In the genomic region with DNA sequence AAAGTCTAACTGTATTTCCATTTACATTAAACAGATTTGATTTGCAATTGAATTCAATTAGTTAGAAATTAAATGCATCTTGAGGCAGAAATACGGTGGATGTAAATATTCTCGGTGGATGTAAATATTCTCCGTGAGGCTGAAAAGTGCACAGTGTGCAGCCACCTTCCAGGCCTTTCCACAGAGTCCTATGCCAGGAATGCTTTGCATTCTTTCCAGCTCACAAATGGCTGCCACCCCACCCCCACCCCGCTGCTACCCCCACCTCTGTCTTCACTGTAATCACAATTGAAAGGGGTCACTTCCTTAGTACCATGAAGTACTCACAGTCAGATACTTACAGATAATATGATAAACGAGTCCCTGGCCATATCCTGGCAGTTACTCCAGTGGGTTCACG, we compare ENCODE assay signal across 19 mouse cellular contexts.
DNase-seq lines count a peak whose midpoint lies in the region; ATAC-seq and TF ChIP-seq lines count a peak whose summit lies in the region.
"Had no signal": no experiment of that assay in that cellular context is flagged by ENCODE, and none has a peak within 500 bp of the region (broad histone marks: within the 10 kb centered on the region; RNA-seq: fewer than 3 reads in every experiment).

No protein-coding gene starts in this region.

- H3K79me2 ChIP-seq in heart, adult 2 months (replicated peaks; ENCODE audit: control insufficient read depth, insufficient read depth, low read length) = no peaks in the 10 kb centered on the region

- TF ChIP-seq CTCF in heart, adult 2 months (IDR thresholded peaks at IDR 0.05) = no peak
- TF ChIP-seq CTCF in lung, embryonic 14.5 days (IDR thresholded peaks at IDR 0.05; ENCODE audit: low read depth) = no peak

- TF ChIP-seq POLR2A in heart, adult 2 months (IDR thresholded peaks at IDR 0.05; ENCODE audit: insufficient read depth, low read depth, low read length) = no peak

- no peaks in the 10 kb centered on the region for H3K27me3 ChIP-seq in heart, embryonic 10.5 days (ENCODE audit: insufficient read depth, poor library complexity, severe bottlenecking)
- H3K27me3 ChIP-seq in heart, embryonic 14.5 days (ENCODE audit: control insufficient read depth, insufficient read depth, low read length) = no peaks in the 10 kb centered on the region
- no peaks in the 10 kb centered on the region for H3K27me3 ChIP-seq in heart, adult 2 months (ENCODE audit: control insufficient read depth, insufficient read depth, low read length)
- no peaks in the 10 kb centered on the region for H3K27me3 ChIP-seq in lung, embryonic 14.5 days (ENCODE audit: insufficient read depth, low read length)
- H3K27me3 ChIP-seq in forebrain, embryonic 11.5 days (ENCODE audit: control insufficient read depth, insufficient read depth, low read length) = no peaks in the 10 kb centered on the region
- H3K27me3 ChIP-seq: intestine, embryonic 15.5 days had no signal

- H3K4me1 ChIP-seq in heart, embryonic 10.5 days = peaks cover 27% of the 10 kb centered on the region
- H3K4me1 ChIP-seq in heart, embryonic 14.5 days (ENCODE audit: control insufficient read depth in 2 of 2, insufficient read depth in 2 of 2, low read length in 2 of 2) = peaks cover 6 to 22% of the 10 kb centered on the region in 2 experiments
- no peaks in the 10 kb centered on the region for H3K4me1 ChIP-seq in heart, adult 2 months (ENCODE audit: control insufficient read depth, insufficient read depth, low read length)
- no peaks in the 10 kb centered on the region for H3K4me1 ChIP-seq in lung, embryonic 14.5 days (ENCODE audit: insufficient read depth)
- no peaks in the 10 kb centered on the region for H3K4me1 ChIP-seq in forebrain, embryonic 11.5 days (replicated peaks; ENCODE audit: control insufficient read depth, insufficient read depth, low read length)
- H3K4me1 ChIP-seq: intestine, embryonic 15.5 days had no signal

- intact Hi-C loops in heart, postnatal 36 days (cut with DNase I) = no loop called here
- intact Hi-C loops in heart, adult 2 months (cut with DNase I) = no loop called here

- no peak for ATAC-seq in heart, embryonic 14.5 days (ENCODE audit: insufficient number of reproducible peaks, insufficient read depth, low FRiP score, low read depth)
- ATAC-seq in lung, embryonic 14.5 days (ENCODE audit: insufficient read depth) = no peak
- ATAC-seq in forebrain, embryonic 11.5 days (replicated peaks; ENCODE audit: low FRiP score) = no peak
- ATAC-seq: forebrain, embryonic 14.5 days; intestine, embryonic 15.5 days had no signal

- no peak overlapping the region for H3K4me3 ChIP-seq in heart, embryonic 10.5 days
- no peak overlapping the region for H3K4me3 ChIP-seq in heart, embryonic 14.5 days (ENCODE audit: control insufficient read depth in 1 of 2, insufficient read depth in 1 of 2, low read depth in 1 of 2, low read length in 2 of 2)
- no peak overlapping the region for H3K4me3 ChIP-seq in heart, adult 2 months
- H3K4me3 ChIP-seq in lung, embryonic 14.5 days (ENCODE audit: low read depth, low read length) = no peak overlapping the region
- no peak overlapping the region for H3K4me3 ChIP-seq in forebrain, embryonic 11.5 days (ENCODE audit: low read depth, low read length)
- H3K4me3 ChIP-seq: gastrocnemius, adult 2 months; hindbrain, embryonic 10.5 days; intestine, embryonic 15.5 days had no signal

- H3K36me3 ChIP-seq in heart, embryonic 10.5 days = no peaks in the 10 kb centered on the region
- H3K36me3 ChIP-seq in heart, embryonic 14.5 days (ENCODE audit: control insufficient read depth, insufficient read depth, low read length) = no peaks in the 10 kb centered on the region
- no peaks in the 10 kb centered on the region for H3K36me3 ChIP-seq in heart, adult 2 months (ENCODE audit: control insufficient read depth, insufficient read depth, low read length)
- H3K36me3 ChIP-seq in lung, embryonic 14.5 days (ENCODE audit: insufficient read depth) = no peaks in the 10 kb centered on the region
- H3K36me3 ChIP-seq in forebrain, embryonic 11.5 days (ENCODE audit: control insufficient read depth, insufficient read depth, low read length) = no peaks in the 10 kb centered on the region
- H3K36me3 ChIP-seq: hindbrain, embryonic 10.5 days; intestine, embryonic 15.5 days had no signal

- no peak overlapping the region for H3K9ac ChIP-seq in heart, embryonic 14.5 days (ENCODE audit: low read length)
- H3K9ac ChIP-seq in heart, adult 2 months (ENCODE audit: low read depth, low read length) = no peak overlapping the region
- no peak overlapping the region for H3K9ac ChIP-seq in lung, embryonic 14.5 days
- no peak overlapping the region for H3K9ac ChIP-seq in forebrain, embryonic 11.5 days (ENCODE audit: low read length)
- H3K9ac ChIP-seq: hindbrain, embryonic 14.5 days; intestine, embryonic 15.5 days had no signal

- TF ChIP-seq EP300 in heart, adult 2 months (IDR thresholded peaks at IDR 0.05; ENCODE audit: insufficient read depth, low read depth, low read length) = no peak

- H3K27ac ChIP-seq in heart, embryonic 10.5 days = peak overlapping the region; percentile 59
- H3K27ac ChIP-seq in heart, embryonic 14.5 days (replicated peaks in 1 of 2; ENCODE audit: control insufficient read depth in 1 of 2, insufficient read depth in 1 of 2, low read depth in 2 of 2, low read length in 2 of 2) = no peak overlapping the region
- no peak overlapping the region for H3K27ac ChIP-seq in heart, adult 2 months
- no peak overlapping the region for H3K27ac ChIP-seq in lung, embryonic 14.5 days (ENCODE audit: low read depth)
- no peak overlapping the region for H3K27ac ChIP-seq in forebrain, embryonic 11.5 days (ENCODE audit: low read depth, low read length)
- H3K27ac ChIP-seq: gastrocnemius, adult 2 months; hindbrain, embryonic 10.5 days; hindbrain, embryonic 14.5 days; intestine, embryonic 15.5 days had no signal

- WGBS in heart, embryonic 10.5 days = 33% methylated on average over 6 of the region's 6 CpGs
- WGBS in heart, embryonic 14.5 days = 19% methylated on average over 6 of the region's 6 CpGs
- WGBS in heart, adult 2 months = 30% methylated on average over 6 of the region's 6 CpGs
- WGBS in lung, embryonic 14.5 days = 27% methylated on average over 6 of the region's 6 CpGs
- WGBS in forebrain, embryonic 11.5 days = 78% methylated on average over 6 of the region's 6 CpGs

- DNase-seq in heart, embryonic 10.5 days (ENCODE audit: low spot score) = no peak
- no peak for DNase-seq in heart, postnatal 36 days
- DNase-seq in heart, adult 2 months = no peak
- DNase-seq in lung, embryonic 14.5 days = peak; percentile 13
- DNase-seq in lung, adult 18-20 months = no peak
- DNase-seq in forebrain, embryonic 11.5 days (ENCODE audit: low spot score) = no peak
- no peak for DNase-seq in right cerebral cortex, adult 2 months (ENCODE audit: low spot score in 2 of 2)
- DNase-seq: adrenal gland, postnatal 10 days; cerebellum, adult 11 months; cerebellum, adult 8-10 months; cerebellum, postnatal 14 days; gastrocnemius, adult 2 months; gastrocnemius, postnatal 25 days; kidney, adult 18-20 months had no signal

- no peaks in the 10 kb centered on the region for H3K9me3 ChIP-seq in heart, embryonic 10.5 days
- H3K9me3 ChIP-seq in heart, embryonic 14.5 days (ENCODE audit: control insufficient read depth, low read length) = no peaks in the 10 kb centered on the region
- H3K9me3 ChIP-seq in lung, embryonic 14.5 days (ENCODE audit: low read depth, low read length) = no peaks in the 10 kb centered on the region
- H3K9me3 ChIP-seq in forebrain, embryonic 11.5 days (ENCODE audit: control insufficient read depth, low read length) = no peaks in the 10 kb centered on the region
- H3K9me3 ChIP-seq: hindbrain, embryonic 10.5 days; intestine, embryonic 15.5 days had no signal

- 0 out of 2 replicates have a peak overlapping the region, but pooled peaks have one; percentile 2 for H3K4me2 ChIP-seq in heart, embryonic 14.5 days (ENCODE audit: low read length)
- no peak overlapping the region for H3K4me2 ChIP-seq in lung, embryonic 14.5 days
- H3K4me2 ChIP-seq in forebrain, embryonic 11.5 days (ENCODE audit: low read depth, low read length, severe bottlenecking) = no peak overlapping the region
- H3K4me2 ChIP-seq: hindbrain, embryonic 14.5 days; intestine, embryonic 15.5 days had no signal
